Mouse (Mus musculus): Measurements from ENCODE around the gene Ankrd13b. TPM values are rescaled to one million over a fixed set of nuclear protein-coding genes. Genes with fewer than 3 reads are reported as not detected.

Gene Ankrd13b
- total and polyA plus RNA-seq, 3 experiments, result 0.55 to 2.7 (median 1.7) TPM

GRCm38 (mm10) chr11:77483510-77484255, 5.8 kb downstream of the Ankrd13b start:
- Histone ChIP-seq H3K9ac (ENCODE audit: insufficient read depth, low read depth) (no peak overlapping the region), H3K4me3 (replicated peaks in 1 of 3; ENCODE audit: low read depth in 2 of 3, low read length in 2 of 3, poor library complexity in 1 of 3) (no peak overlapping the region), H3K4me1 (ENCODE audit: control insufficient read depth in 1 of 2, insufficient read depth in 2 of 2) (peaks cover 0 to 7% of the 10 kb centered on the region in 2 experiments; a peak in 1 of 4 replicates), H3K79me2 (replicated peaks; ENCODE audit: control insufficient read depth, extremely low read depth, insufficient read depth, poor library complexity, severe bottlenecking) (no peaks in the 10 kb centered on the region), H3K9me3 (replicated peaks; ENCODE audit: low read length) (no peaks in the 10 kb centered on the region), H3K36me3 (replicated peaks in 1 of 2; ENCODE audit: control insufficient read depth in 1 of 2, insufficient read depth in 1 of 2, low read length in 1 of 2) (no peaks in the 10 kb centered on the region), H3K27me3 (replicated peaks) (peaks cover 29% of the 10 kb centered on the region), H3K4me2 (ENCODE audit: insufficient read depth, low read depth, poor library complexity, severe bottlenecking) (no peak overlapping the region), H3K27ac (ENCODE audit: insufficient read depth, low read depth) (no peak overlapping the region)
- no peak for DNase-seq (ENCODE audit: extremely low read depth)
- dilution Hi-C loops (cut with MboI; ENCODE audit: extremely low pct_ligation_motif_present, extremely low pct_unique_long_range_greater_than_20kb, low sequenced_read_pairs) (no loop called here), in situ Hi-C loops (cut with MboI; ENCODE audit: low pct_ligation_motif_present, low pct_unique_long_range_greater_than_20kb, low sequenced_read_pairs) (no loop called here)
- TF ChIP-seq SIN3A (IDR thresholded peaks at IDR 0.05; ENCODE audit: low read length) (no peak), ETS1 (conservative IDR thresholded peaks at IDR 0.05; ENCODE audit: low read depth, low read length) (no peak), KAT2A (IDR thresholded peaks at IDR 0.05; ENCODE audit: insufficient replicate concordance, low read length) (no peak), HCFC1 (IDR thresholded peaks at IDR 0.05; ENCODE audit: low read depth, low read length) (no peak), RAD21 (IDR thresholded peaks at IDR 0.05; ENCODE audit: low read depth, low read length) (no peak), E2F4 (IDR thresholded peaks at IDR 0.05; ENCODE audit: insufficient replicate concordance, low read depth, low read length) (no peak), ZKSCAN1 (IDR thresholded peaks at IDR 0.05; ENCODE audit: borderline replicate concordance, low read depth, low read length) (no peak), SMC3 (IDR thresholded peaks at IDR 0.05; ENCODE audit: low read depth, low read length) (no peak), CHD1 (IDR thresholded peaks at IDR 0.05; ENCODE audit: low read depth, low read length) (no peak), CHD2 (IDR thresholded peaks at IDR 0.05; ENCODE audit: low read length) (no peak), TCF12 (IDR thresholded peaks at IDR 0.05; ENCODE audit: low read depth, low read length) (no peak), BHLHE40 (IDR thresholded peaks at IDR 0.05; ENCODE audit: low read depth, low read length) (no peak), EP300 (IDR thresholded peaks at IDR 0.05; ENCODE audit: low read length) (no peak), MAFK (IDR thresholded peaks at IDR 0.05; ENCODE audit: insufficient replicate concordance, low read length) (no peak)

DNA sequence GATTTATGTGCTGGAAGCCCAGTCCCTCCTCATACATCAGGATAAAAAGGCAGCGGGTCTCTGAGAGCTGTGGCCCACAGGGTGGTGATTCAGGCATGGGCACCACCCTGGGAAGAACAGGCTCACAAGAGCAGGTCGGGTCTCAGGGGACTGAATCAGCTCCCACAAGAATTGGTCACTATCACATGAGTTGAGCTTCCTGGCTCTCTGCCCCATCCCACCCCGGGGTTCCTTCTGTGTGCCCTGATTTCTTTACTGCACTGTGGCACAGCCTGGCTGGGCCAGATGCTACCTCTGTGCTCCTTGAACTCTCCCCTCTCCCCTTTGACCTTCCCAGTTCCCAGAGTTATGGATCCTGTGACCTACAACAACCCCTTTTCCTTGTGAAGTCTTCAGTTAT, 6.4 kb downstream of the Ankrd13b start:
- Histone ChIP-seq H3K9ac (ENCODE audit: insufficient read depth, low read depth) (no peak overlapping the region), H3K9me3 (replicated peaks; ENCODE audit: low read length) (no peaks in the 10 kb centered on the region), H3K4me2 (ENCODE audit: insufficient read depth, low read depth, poor library complexity, severe bottlenecking) (no peak overlapping the region), H3K27me3 (replicated peaks) (peaks cover 23% of the 10 kb centered on the region), H3K79me2 (replicated peaks; ENCODE audit: control insufficient read depth, extremely low read depth, insufficient read depth, poor library complexity, severe bottlenecking) (no peaks in the 10 kb centered on the region), H3K27ac (ENCODE audit: insufficient read depth, low read depth) (no peak overlapping the region), H3K36me3 (replicated peaks in 1 of 2; ENCODE audit: control insufficient read depth in 1 of 2, insufficient read depth in 1 of 2, low read length in 1 of 2) (no peaks in the 10 kb centered on the region), H3K4me1 (ENCODE audit: control insufficient read depth in 1 of 2, insufficient read depth in 2 of 2) (peaks cover 0 to 7% of the 10 kb centered on the region in 2 experiments; a peak in 1 of 4 replicates), H3K4me3 (replicated peaks in 1 of 3; ENCODE audit: low read depth in 2 of 3, low read length in 2 of 3, poor library complexity in 1 of 3) (no peak overlapping the region)
- dilution Hi-C loops (cut with MboI; ENCODE audit: extremely low pct_ligation_motif_present, extremely low pct_unique_long_range_greater_than_20kb, low sequenced_read_pairs), result no loop called here
- TF ChIP-seq SIN3A (IDR thresholded peaks at IDR 0.05; ENCODE audit: low read length), result no peak
- TF ChIP-seq E2F4 (IDR thresholded peaks at IDR 0.05; ENCODE audit: insufficient replicate concordance, low read depth, low read length), result no peak
- TF ChIP-seq JUND (conservative IDR thresholded peaks at IDR 0.05; ENCODE audit: low read depth, low read length), result no peak
- no peak for TF ChIP-seq PAX5 (IDR thresholded peaks at IDR 0.05; ENCODE audit: low read length)
- no peak for TF ChIP-seq MXI1 (IDR thresholded peaks at IDR 0.05; ENCODE audit: low read depth, low read length)
- no peak for TF ChIP-seq JUN (IDR thresholded peaks at IDR 0.05; ENCODE audit: insufficient read depth, low read depth, low read length)
- no peak for TF ChIP-seq EP300 (IDR thresholded peaks at IDR 0.05; ENCODE audit: low read length)
- DNase-seq (ENCODE audit: extremely low read depth), result no peak
- in situ Hi-C loops (cut with MboI; ENCODE audit: low pct_ligation_motif_present, low pct_unique_long_range_greater_than_20kb, low sequenced_read_pairs), result no loop called here
